Mouse (Mus musculus) spleen, adult 2 months (tissue): Measurements from ENCODE around the gene Apeh. TPM values are rescaled to one million over a fixed set of nuclear protein-coding genes. Genes with fewer than 3 reads are reported as not detected.
A peak's percentile ranks its signal among the peaks of the same experiment; 100 is the strongest.

Experiments used
- DNase-seq, 2 experiments: peaks; one replicate each; pipeline versions ENCODE4 v3.0.0 to v3.0.0-alpha.2; 2012 to 2021; ENCODE audit warnings: low spot score in 2 of 2, low read depth in 1 of 2
- H3K27ac ChIP-seq: fragments of 200-500 bp; 2 replicates; pipeline ENCODE4 v1.5.1; 2012; ENCODE audit warnings: low read length, inconsistent platforms; ENCODE audit not compliant: insufficient read depth
- H3K27me3 ChIP-seq: fragments of 200-500 bp; 2 replicates; pipeline ENCODE4 v1.6.1; 2012; ENCODE audit warnings: mild to moderate bottlenecking, moderate library complexity, low read length, inconsistent platforms; ENCODE audit not compliant: control insufficient read depth, insufficient read depth
- H3K36me3 ChIP-seq: fragments of 200-500 bp; 2 replicates; pipeline ENCODE4 v1.6.1; 2012; ENCODE audit warnings: mild to moderate bottlenecking, low read length, inconsistent platforms; ENCODE audit not compliant: control insufficient read depth, insufficient read depth
- H3K4me1 ChIP-seq: fragments of 200-500 bp; 2 replicates; pipeline ENCODE4 v1.6.1; 2011; ENCODE audit warnings: inconsistent platforms; ENCODE audit not compliant: control insufficient read depth, insufficient read depth, insufficient read length
- H3K4me3 ChIP-seq: fragments of 200-500 bp; 2 replicates; pipeline ENCODE4 v1.5.1; 2011; ENCODE audit warnings: mild to moderate bottlenecking, inconsistent platforms; ENCODE audit not compliant: insufficient read depth, insufficient read length; ENCODE audit errors: extremely low read depth
- CTCF ChIP-seq: fragments of 200-500 bp; IDR thresholded peaks from 2 replicates; pipeline ENCODE4 v1.5.1; 2011; ENCODE audit warnings: mild to moderate bottlenecking, inconsistent platforms; ENCODE audit not compliant: insufficient read depth, insufficient read length, insufficient replicate concordance; ENCODE audit errors: extremely low read depth
- POLR2A ChIP-seq: fragments of 200-500 bp; IDR thresholded peaks from 2 replicates; pipeline ENCODE4 v1.6.1; 2011; ENCODE audit warnings: low read depth, low read length, inconsistent platforms
- WGBS: fragments of 180-500 bp; shearing (Covaris S2); methylation state at CpG from one replicate; pipeline ENCODE4 v1.1.7; 2018; 5-methylcytosine and 5-hydroxymethylcytosine counted together
- polyA plus RNA-seq: library from polyadenylated mRNA; depleted of rRNA; stranded (reverse); fragments of >200 nt; gene quantifications from 2 replicates; pipeline ENCODE4 v1.2.3, GENCODE M21; 2012

The Apeh gene
- polyA plus RNA-seq, 1 experiment = 136 TPM

- no peak for TF ChIP-seq POLR2A
- no peak for TF ChIP-seq CTCF
- Histone ChIP-seq H3K4me1 (peaks cover 3% of the 10 kb centered on the region; the same call in 1 of the 2 replicates), H3K27me3 (no peaks in the 10 kb centered on the region), H3K4me3 (0 out of 2 replicates have a peak overlapping the region, but pooled peaks have one; percentile 5), H3K36me3 (peaks cover 15% of the 10 kb centered on the region), H3K27ac (no peak overlapping the region)
- WGBS = 62% methylated on average over 10 of the region's 10 CpGs
- no peak for DNase-seq
These were observed 1.7 kb upstream of the Apeh start for GRCm38 (mm10) chr9:108095949-108096712.

- Histone ChIP-seq H3K27me3 (no peaks in the 10 kb centered on the region), H3K4me3 (no peak overlapping the region), H3K4me1 (peaks cover 3% of the 10 kb centered on the region; the same call in 1 of the 2 replicates), H3K27ac (no peak overlapping the region), H3K36me3 (peaks cover 21% of the 10 kb centered on the region)
- peak; percentile 62; the same call in 1 of the 2 replicates for TF ChIP-seq CTCF
- no peak for TF ChIP-seq POLR2A
- WGBS = 10% methylated on average over 3 of the region's 3 CpGs
- peak in 1 of 2 experiments; percentile 50 for DNase-seq
These were observed 1.1 kb upstream of the Apeh start for GRCm38 (mm10) chr9:108095518-108095917.

GRCm38 (mm10) chr9:108094998-108095411 is 599 bp upstream of the Apeh start:
- Histone ChIP-seq H3K36me3 (peaks cover 25% of the 10 kb centered on the region), H3K27me3 (no peaks in the 10 kb centered on the region), H3K4me3 (peak overlapping the region; percentile 58), H3K27ac (peak overlapping the region; percentile 63), H3K4me1 (peaks cover 3% of the 10 kb centered on the region; the same call in 1 of the 2 replicates)
- 2% methylated on average over 16 of the region's 16 CpGs for WGBS
- no peak for DNase-seq
- no peak for TF ChIP-seq POLR2A
- TF ChIP-seq CTCF = no peak

GRCm38 (mm10) chr9:108093586-108093985 is 820 bp downstream of the Apeh start:
- Histone ChIP-seq H3K4me3 (peak overlapping the region; percentile 90), H3K27me3 (no peaks in the 10 kb centered on the region), H3K4me1 (peaks cover 3% of the 10 kb centered on the region; the same call in 1 of the 2 replicates), H3K27ac (no peak overlapping the region), H3K36me3 (peaks cover 39% of the 10 kb centered on the region)
- no peak for DNase-seq
- WGBS = 79% methylated on average over 10 of the region's 10 CpGs
- TF ChIP-seq POLR2A (no peak), CTCF (no peak)

DNA sequence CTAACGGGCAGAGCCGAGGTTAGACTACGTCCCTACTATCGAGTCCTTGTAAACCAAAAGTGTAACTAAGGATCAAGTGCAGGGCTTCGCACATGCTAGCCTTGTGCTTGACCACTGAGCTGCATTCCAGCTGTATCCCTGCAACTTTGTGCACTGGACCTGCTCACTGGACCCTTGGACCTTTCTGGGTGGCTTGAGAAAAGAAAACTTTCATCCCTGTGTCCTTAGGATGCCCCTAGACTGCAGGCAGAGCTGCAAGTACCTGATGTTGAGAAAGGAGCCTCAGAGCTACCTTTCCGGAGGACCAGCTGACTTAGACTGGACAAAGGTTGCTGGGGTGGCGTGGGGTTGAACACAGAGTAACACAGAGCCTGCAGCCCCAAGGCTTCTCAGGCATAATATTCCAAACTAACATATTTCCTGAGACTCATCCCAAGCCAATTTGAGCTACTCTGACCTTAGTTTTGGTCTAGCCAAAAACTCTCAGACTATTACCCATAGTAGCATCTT is 3.7 kb downstream of the Apeh start:
- H3K27me3 ChIP-seq = no peaks in the 10 kb centered on the region
- DNase-seq = no peak
- H3K36me3 ChIP-seq = peaks cover 60% of the 10 kb centered on the region
- 96% methylated on average over 7 of the region's 7 CpGs for WGBS
- no peak for TF ChIP-seq CTCF
- no peak for TF ChIP-seq POLR2A
- H3K27ac ChIP-seq = no peak overlapping the region
- peaks cover 3% of the 10 kb centered on the region; the same call in 1 of the 2 replicates for H3K4me1 ChIP-seq
- no peak overlapping the region for H3K4me3 ChIP-seq

GRCm38 (mm10) chr9:108085261-108085660 is 9.1 kb downstream of the Apeh start:
- H3K4me3 ChIP-seq = no peak overlapping the region
- TF ChIP-seq CTCF (no peak), POLR2A (no peak)
- peaks cover 49% of the 10 kb centered on the region for H3K36me3 ChIP-seq
- H3K27ac ChIP-seq = no peak overlapping the region
- WGBS = 95% methylated on average over 4 of the region's 4 CpGs
- H3K27me3 ChIP-seq = no peaks in the 10 kb centered on the region
- no peak for DNase-seq
- H3K4me1 ChIP-seq = peaks cover 9% of the 10 kb centered on the region; the same call in 1 of the 2 replicates
